Mouse (Mus musculus): ENCODE measurements around the gene Asb8. TPM values are rescaled to one million over a fixed set of nuclear protein-coding genes. Genes with fewer than 3 reads are reported as not detected.

Gene Asb8
- total RNA-seq, 4 experiments from 2014 or later, result 50.7 to 55.0 (median 54.3) TPM

DNA sequence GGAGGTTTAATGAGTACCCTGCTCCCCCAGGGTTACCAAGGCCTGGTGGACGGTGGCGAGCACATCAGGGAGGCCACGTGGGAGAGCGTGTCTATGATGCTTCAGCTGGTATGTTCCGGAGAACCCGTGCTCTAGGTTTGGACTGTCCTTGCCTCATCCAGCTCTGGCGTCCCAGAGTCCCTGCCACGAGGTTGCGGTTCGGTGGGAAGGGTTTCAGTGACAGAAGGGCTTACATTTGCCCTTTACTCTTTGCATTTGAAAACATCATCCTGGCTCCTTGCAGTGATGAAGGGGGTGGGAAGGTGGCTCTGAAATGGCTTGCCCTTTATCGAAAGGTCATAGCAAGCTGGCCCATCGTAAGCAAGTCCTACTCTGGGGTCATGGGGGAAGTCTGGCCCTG lies 46.1 kb downstream of the Asb8 start:
- no peak for DNase-seq (ENCODE audit: low spot score in 2 of 2)

DNA sequence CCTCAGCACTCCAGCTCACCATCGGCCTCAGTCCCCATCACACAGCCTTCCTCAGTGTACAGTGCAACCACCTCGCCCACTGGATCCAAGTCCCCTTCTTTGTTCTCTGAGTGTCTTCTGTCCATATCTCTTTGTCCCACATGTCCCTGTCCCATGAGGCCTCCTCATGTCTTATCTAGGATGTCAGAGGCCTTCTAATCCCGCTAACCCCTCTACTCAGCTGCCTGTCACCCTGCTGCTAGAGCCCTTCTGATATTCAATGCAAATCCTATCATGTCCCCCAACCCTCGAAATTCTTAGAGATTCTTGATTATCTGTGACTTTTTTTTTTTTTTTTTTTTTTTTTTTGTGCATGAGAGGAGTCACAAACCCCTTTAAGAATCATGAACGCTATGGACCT lies 49.1 kb downstream of the Asb8 start:
- DNase-seq (ENCODE audit: low spot score in 2 of 2), result no peak

DNA sequence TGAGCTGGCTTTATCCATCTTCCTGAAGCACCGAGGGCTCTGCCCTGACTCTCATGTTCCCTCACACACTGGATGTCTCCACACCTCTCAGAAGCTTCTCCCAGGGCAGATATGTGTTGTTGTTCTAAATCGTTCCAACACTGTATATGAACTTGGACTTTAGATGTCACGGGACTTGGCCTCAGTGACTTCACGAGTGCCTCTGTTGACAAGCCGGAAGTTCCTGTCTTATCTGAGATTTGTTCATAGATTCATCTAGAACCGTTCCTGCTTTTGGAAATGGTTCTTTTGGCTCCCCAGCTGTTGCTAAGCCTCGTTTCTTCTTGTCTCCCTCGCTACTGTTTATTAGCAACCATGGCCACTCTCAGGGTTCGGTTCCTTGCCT lies 49.7 kb downstream of the Asb8 start:
- no peak for DNase-seq (ENCODE audit: low spot score in 2 of 2)

DNA sequence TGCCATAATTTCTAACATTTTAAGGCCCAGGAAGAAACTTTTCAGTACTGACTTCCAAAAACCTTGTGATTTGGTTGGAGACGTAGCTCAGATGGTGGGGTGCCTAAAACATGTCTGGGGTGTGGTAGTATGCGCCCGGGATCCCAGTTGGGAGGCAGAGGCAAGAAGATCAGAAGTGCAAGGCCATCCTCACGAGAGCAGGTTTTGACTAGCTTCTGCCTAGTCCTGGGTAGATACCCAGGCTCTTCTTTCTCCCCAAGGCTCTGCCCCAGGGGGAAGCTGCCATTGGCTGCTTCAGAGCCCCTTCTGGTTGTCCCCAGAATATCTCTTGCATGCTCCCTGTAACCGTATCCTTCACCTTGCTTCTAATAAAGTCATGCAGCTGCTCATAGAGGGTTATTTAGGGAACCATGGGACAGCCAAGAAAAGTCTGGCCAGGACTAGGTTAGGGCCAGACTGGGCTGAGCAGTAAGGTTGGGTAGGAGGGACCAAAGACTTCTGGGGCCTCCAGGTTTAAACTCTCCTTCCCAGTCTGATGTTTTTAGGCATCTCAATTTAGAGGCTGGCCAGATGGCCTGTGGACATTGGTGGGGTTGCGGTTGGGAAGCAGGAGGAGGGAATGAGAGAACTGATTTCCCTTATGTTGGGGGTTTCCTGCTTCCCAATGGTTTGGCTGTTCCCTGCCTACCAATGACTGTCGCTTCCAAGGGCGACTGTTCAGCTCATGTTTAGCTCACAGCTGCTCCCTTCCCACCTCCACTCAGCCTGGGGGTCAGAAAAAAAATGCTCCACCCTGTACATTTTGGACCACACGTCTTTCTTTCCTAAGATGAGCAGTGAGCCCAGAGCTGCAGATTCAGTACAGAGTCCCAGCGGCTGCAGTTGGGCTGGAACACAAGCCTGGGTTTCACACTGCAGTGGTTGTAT lies 50.3 kb downstream of the Asb8 start:
- no peak for DNase-seq (ENCODE audit: low spot score in 2 of 2)

DNA sequence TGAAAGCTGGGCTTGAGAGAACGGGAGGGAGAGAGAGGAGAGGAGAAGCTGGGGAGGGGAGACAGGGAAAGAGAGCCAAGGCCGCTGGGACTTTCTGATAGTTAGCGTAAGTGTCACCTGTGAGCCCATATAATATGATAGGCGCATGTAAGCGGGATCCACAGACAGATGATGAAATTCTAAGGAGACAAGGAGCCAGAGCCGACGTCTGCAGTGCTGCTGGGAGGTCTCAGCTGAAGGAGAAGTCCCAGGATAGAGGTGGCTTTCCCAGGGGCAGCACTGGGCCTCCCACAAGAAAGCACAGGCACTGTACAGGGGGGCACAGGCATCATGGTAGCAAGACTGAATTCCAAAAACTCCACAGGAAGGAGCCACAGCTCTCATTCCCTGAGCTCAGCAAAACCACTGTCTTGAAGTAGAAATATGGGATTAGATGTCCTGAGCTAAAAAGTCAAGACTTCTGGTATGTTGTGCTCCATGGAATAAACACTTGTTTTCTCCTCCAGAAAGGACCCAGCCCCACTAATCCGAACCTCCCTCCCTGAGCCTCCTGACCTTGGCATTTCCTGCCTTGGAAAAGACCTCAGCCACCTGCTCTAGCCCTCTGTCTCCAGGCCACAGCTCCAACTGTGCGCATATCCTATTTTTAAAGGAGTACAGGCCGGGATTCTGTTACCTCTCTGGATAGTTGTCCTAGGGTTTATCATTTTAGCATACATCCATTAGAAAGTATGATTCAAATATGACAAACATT lies 51.1 kb downstream of the Asb8 start:
- no peak for DNase-seq (ENCODE audit: low spot score in 2 of 2)

DNA sequence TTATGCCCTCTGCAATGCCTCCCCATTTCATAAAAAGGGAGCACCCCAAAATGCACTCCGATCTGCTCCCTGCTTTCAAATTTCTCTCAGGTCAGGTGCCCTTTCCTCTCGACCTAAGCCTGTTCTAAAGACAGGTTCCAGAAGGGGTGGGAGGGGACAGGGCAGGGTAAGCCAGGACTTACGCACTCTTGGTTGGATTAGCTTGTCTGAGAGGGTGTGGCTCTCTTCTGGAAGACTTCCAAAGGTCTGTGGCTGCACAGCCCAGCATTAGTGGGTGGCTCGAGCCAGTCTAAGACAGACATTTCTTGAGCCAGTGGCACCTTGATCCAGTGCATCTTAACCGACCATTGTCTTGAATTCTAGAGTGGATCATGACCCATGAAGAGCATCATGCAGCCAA lies 53.6 kb downstream of the Asb8 start:
- no peak for DNase-seq (ENCODE audit: low spot score in 2 of 2)

DNA sequence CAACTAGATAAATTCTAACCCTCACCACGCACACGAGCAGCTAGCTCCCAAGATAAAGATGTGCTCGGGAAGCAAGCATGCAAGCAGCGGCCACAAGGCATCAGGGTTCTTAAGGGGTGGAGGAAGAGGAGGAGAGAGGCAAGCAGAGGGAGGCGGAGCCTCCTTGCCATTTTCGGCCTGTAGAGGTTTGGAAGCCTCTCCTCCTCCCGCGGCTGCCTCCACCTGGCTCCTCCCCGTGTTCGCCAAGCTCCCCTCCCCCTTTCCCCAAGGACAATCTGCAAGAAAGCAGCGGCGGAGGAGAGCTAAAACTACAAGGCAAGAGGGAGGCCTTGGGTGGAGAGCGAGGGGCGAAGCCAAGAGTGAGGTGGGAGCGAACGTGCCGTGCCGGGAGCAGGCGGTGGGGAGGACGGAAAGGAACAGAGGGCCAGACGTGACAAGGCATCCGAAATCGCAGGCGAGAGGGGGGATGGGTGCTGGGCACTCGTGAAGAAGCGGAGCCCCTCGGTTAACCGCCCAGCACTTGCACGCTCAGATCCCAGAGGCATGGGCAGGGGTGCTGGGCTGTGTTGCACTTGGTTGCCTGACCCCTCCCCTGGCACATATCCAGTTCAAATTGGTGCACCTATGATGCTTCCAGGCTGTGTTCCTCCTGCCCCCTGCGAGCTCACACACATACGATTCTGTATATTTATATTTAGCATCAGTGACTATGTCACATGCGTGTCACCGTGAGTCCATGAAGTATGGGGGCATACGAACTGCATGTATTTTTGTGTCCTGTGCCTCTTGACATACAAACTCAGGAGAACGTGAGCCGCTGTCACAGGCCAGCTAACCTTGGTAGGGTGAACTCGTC lies 56.9 kb downstream of the Asb8 start:
- DNase-seq (ENCODE audit: low spot score in 2 of 2), result peak; percentile 84 to 85

DNA sequence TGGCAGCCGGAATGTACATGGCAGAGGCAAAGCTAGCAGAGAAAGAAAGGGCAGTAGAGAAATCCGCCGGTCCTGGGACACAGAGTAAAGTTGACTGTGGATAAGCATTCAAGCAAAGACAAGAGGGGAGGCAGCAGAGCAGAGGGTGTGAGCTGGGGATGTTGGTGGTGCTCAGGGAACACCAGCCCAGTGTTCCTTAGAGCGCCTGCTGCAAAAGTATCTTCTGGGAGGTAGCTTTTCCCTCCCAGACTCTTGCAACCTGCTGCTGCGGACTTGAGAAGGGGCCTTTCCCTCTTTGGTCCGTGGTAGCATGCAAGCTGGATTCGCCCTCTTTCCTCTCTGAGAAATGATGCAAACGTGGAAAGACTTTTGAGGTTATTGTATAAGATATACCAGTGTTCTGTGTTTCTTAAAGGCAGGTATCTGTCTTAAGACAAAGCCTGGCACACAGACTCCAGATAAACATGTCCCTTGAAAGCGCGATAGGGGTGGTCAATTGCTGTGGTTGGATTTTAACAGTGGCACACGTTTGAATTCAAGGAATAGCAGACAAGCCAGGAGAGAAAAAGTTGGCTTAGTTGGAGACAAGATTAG lies 57.6 kb downstream of the Asb8 start:
- DNase-seq (ENCODE audit: low spot score in 2 of 2), result no peak

DNA sequence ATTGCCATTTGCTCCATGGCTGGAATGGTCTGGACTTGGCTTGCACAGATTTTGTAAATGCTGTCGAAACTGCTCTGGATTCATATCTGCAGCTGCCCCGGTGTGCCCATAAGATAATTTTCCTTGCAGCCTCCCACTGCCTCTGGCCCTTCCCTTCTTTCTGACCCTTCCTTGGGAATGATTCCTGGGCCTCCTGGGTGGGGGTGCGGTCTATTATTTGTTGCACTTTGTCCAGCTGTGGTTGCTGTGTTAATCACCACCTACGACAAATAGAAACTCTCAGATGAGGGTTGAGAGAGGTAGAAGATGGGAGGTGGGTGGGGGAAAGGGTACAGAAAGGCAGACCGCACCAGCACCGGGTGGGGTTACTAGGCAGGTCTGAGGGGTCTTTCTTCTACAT lies 58.2 kb downstream of the Asb8 start:
- no peak for DNase-seq (ENCODE audit: low spot score in 2 of 2)

DNA sequence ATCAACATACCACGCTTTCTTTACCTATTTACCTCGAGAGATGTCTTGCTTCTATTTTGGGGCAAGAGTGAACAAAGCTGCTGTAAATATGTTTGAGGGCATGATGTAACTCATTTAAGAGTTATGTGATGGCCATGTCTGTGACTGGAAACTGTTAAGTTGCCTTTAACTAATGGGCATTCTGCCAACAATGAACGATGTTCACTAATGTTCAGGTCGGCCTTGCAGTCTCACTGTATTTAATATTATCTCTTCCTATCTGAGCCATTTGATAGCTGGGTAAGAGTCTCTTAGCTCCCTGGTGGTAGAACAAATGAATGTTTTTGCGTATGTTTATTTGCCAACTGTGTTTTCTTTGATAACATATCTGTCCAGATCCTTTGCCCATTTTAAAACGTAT lies 58.9 kb downstream of the Asb8 start:
- no peak for DNase-seq (ENCODE audit: low spot score in 2 of 2)

DNA sequence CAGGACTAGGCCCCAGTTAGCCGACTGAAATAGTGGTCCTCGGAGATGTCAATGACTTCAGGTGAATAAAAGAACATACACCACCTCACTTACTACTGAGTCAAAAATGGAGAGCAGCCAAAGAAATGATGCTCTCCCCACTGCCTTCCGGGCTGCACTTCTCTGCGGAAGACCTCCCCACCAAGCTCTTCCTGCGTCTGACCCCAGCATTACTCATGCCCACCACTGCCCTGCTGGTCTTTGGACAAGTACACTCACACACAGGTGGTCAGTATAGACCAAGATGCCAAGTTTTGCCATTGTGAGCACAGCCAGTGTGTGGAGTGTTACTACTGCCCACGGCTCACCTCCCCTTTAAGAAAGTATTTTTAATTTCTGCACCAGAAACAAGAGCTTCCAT lies 63.0 kb downstream of the Asb8 start:
- no peak for DNase-seq (ENCODE audit: low spot score in 2 of 2)

DNA sequence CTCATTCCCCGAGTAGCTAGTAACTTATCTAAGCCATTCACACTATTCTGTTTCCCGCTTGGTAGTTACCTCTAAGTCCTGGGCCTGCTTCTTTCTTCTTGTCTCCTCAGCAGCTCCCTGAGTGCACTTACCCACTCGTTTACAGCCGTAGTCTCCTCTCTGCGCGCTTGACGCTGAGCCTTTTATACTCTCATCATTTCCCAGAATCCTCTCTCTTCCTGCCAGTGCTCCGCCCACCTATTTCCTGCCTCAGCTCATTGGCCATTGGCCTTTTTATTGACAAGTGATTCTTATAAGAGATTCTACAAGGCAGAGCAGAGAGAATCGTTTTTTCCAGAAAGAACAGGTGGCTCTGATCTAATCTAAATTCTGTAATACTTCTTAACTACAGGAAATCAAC lies 66.9 kb downstream of the Asb8 start:
- no peak for DNase-seq (ENCODE audit: low spot score in 2 of 2)

DNA sequence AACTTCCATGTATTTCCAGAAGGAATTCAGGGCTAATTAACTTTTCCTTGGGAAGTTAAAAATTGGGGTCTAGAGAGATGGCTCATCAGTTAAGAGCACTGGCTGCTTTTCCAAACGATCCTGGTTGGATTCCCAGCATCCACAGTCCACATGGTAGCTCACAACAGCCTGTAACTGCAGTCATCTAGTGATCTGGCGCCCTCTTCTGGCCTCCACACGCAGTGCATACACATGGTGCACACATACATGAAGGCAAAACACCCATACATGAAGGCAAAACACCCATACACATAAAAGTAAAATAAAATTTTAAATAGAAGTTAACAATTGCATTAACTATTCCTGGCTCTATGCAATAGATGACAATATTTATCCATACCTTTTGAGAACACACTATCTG lies 68.5 kb downstream of the Asb8 start:
- DNase-seq (ENCODE audit: low spot score in 2 of 2), result no peak

DNA sequence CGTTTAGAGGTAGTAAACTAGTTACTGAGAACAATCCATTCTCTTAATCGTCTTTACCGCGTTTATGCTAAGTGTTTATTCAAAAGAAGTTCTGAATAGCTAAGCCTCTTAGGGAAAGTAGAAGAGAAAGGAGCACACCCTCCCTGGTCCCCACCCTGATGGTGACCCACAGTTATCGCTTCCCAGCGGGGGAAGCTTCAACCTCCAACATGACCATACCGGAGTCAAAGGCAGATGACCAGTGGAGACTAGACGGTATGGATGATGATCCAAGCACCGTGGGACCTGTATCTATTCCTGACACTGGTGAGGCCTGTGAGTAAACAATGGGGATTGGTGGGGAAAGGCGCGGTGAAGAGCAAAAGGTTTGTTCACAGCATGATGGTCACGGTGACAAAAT lies 70.5 kb downstream of the Asb8 start:
- DNase-seq (ENCODE audit: low spot score in 2 of 2), result no peak

DNA sequence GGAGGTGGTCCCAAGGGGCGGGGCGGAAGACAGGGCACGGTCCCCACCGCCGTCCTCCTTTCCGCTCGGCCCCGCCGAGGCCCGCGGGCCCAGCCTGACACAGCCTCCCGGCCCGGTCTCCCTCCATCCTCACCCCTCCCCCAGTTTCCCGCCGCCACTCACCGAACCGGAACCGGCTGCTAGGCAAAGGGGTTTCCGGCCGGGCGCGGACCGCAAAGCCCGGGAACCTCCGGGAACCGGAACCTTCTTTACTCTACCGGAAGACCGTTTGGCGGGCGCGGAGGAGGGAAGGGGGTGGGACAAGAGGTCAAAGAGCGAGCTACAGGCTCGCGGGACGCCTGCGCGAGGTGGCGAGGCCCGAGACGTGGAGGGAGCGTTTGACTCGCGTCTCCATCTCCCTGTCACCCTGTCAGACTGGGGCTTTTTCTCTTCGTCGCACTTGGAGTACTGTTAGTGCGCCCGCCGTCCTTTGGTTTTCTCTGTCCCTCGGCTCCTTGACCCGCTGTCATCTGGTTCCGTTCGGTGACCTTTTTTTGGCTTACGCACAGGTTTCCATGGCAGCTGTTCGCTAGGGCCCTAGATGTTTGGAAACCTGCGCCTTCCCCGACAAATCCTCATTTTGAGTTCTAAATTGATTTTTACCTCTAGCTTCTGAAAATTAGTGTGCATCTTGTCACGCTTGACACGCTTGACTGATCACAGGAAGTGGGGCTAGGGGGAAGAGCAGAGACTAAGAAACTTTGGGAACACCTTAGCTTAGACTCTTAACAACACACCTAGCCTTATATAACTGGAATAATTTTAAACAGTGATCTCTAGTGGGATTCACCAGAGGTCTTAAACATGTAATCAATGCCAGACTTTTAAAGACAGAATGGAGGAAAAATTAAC lies 72.1 kb downstream of the Asb8 start, which contains the start of gene Senp1:
TSS of gene Senp1 (minus strand) at position 624 of the 891 bp plus-strand sequence.
- DNase-seq (ENCODE audit: low spot score in 2 of 2), result peak; percentile 80 to 86

DNA sequence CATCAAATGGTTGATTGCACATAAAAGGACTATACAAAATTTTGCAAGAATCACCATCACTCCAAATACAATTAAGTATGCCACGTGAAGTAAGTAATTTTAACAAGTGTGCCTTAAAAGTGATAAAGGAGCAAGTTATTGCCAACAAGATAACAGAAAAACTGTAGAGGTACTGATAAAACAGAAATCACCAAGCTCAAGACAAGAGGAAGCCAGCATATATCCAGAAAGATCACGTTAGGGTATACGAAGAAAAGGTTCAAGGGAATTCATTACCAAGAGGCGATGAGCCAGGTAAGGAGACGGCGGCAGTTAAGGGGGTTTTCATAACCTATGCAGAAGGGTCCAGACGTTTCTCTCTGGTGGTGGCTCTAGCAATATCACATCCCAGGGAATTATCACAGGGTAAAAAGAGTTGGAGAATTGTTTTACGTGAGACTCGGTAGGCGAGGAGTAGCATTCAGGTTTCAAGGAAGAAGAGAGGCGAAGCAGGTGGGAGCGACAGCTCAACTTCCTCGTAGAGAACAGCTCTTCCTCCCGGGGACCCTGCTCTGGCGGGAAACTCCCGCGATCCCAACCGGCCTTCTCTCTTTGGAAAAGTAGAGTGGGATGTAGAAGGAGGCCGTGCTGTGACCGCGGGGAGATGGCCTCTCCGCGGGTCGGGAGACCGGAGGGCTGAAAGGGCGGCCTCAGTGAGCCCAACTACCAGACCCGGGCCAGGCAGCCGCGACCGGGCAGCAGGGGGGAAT lies 72.9 kb downstream of the Asb8 start, which contains the start of gene Pfkm:
TSS of gene Pfkm (plus strand) at position 218 of the 749 bp plus-strand sequence.
- no peak for DNase-seq (ENCODE audit: low spot score in 2 of 2)

DNA sequence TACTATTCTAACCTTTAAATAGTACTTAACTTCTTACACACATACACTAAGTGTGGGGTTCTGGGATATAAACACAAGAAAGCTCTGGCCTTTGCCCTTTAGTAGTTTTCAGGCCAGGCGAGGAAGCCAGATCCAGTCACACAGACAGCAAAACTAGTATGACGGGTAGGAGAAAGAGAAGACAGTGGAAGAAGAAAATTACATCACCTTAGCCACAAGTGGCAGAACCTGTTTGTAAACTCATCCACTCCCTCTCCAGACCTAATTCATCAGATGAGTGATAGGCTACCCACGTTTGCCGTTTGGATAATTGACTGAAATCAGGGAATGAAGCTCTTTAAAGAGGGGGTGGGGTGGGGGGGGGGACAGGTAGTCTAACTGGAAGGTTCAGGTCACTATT lies 73.6 kb downstream of the Asb8 start:
- DNase-seq (ENCODE audit: low spot score in 2 of 2), result no peak

DNA sequence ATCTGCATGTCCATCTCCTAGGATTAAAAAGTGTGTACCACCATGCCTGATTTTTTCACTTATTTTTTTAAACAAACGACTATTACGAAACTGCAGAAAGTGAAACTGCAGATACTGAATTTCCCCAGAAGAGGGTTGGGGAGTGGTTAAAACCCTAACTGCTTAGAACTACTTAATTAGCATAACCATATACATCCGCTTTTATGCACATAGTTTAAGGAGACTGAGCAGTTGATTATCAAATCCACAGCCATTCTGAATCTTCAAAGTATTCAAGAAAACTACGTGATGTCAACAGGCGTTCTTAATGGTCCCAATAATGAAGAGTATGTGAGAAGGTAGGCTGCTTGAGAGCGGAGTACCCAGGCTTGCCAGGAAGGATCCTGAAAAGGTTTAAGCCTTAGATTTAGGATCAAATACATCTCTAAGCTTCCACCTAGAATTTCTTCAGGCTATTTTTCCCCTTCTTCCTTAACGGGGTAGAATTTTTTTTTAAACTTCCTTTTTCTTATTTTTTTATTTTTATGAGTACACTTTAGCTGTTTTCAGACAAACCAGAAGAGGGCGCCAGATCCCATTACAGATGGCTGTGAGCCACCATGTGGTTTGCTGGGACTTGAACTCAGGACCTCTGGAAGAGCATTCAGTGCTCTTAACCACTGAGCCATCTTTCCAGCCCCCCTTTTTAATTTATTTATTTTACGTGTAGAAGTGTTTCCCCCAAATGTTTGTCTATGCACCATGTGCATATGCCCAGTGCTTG lies 75.8 kb downstream of the Asb8 start:
- DNase-seq (ENCODE audit: low spot score in 2 of 2), result no peak

DNA sequence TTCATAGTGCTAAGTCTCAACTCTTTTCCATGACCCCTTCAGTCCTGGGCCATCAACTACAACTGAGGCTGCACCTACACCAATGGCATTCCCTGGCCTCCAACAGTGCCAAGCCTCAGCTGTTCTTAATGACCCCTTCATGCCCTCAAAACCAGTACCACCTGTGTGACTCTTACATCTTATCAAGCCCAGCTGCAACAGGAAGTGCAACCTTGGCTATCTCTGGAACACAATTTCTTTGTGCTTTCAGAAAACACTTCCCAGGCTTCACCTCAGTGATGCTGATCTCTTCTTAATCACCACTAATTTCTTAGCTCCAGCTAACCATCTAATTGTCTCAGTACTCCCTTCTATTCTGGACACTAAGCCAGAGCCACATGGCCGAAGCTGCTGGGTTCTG lies 76.5 kb downstream of the Asb8 start:
- DNase-seq (ENCODE audit: low spot score in 2 of 2), result no peak

Measured in layer of hippocampus, adult 8-10 months (tissue).